Mouse (Mus musculus) kidney, adult 2 months (tissue): ENCODE measurements around the gene Olfr186. TPM values are rescaled to one million over a fixed set of nuclear protein-coding genes. Genes with fewer than 3 reads are reported as not detected.
"Not testable (repeated sequence)": the region's sequence is repeated elsewhere in the genome, so short reads cannot be mapped to it uniquely, and the experiment has no call there.

Experiments
- DNase-seq: peaks from one replicate; pipeline ENCODE4 v3.0.0; 2021
- H3K27ac ChIP-seq: fragments of 200-500 bp; 2 replicates; pipeline ENCODE4 v1.5.1; 2012; ENCODE audit warnings: low read depth, low read length, control low read depth, inconsistent platforms; ENCODE audit not compliant: insufficient read depth
- H3K27me3 ChIP-seq: fragments of 200-500 bp; replicated peaks from 2 replicates; pipeline ENCODE4 v1.6.1; 2012; ENCODE audit warnings: mild to moderate bottlenecking, moderate library complexity, low read length, inconsistent platforms; ENCODE audit not compliant: control insufficient read depth, insufficient read depth
- H3K36me3 ChIP-seq: fragments of 200-500 bp; 2 replicates; pipeline ENCODE4 v1.6.1; 2012; ENCODE audit warnings: mild to moderate bottlenecking, moderate library complexity, low read length, inconsistent platforms; ENCODE audit not compliant: control insufficient read depth, insufficient read depth
- H3K4me1 ChIP-seq: fragments of 200-500 bp; 2 replicates; pipeline ENCODE4 v1.6.1; 2011; ENCODE audit warnings: low read length; ENCODE audit not compliant: control insufficient read depth, insufficient read depth
- H3K4me3 ChIP-seq: fragments of 200-500 bp; 2 replicates; pipeline ENCODE4 v1.5.1; 2011; ENCODE audit warnings: mild to moderate bottlenecking, low read depth, low read length, control low read depth; ENCODE audit not compliant: insufficient read depth
- CTCF ChIP-seq: fragments of 200-500 bp; conservative IDR thresholded peaks from 2 replicates; pipeline ENCODE4 v1.5.1; 2011; ENCODE audit warnings: low read depth, mild to moderate bottlenecking, control low read depth, low read length, moderate library complexity, mixed read lengths; ENCODE audit not compliant: insufficient read depth, insufficient read length
- POLR2A ChIP-seq: fragments of 200-500 bp; IDR thresholded peaks from one replicate; pipeline ENCODE4 v1.6.1; 2011; ENCODE audit warnings: low read depth, low read length, control low read depth
- WGBS: fragments of 180-500 bp; shearing (Covaris S2); methylation state at CpG from one replicate; pipeline ENCODE4 v1.1.7; 2018; 5-methylcytosine and 5-hydroxymethylcytosine counted together
- polyA plus RNA-seq: library from polyadenylated mRNA; depleted of rRNA; stranded (reverse); fragments of >200 nt; gene quantifications from 2 replicates; pipeline ENCODE4 v1.2.3, GENCODE M21; 2012; rRNA removed

The Olfr186 gene
- polyA plus RNA-seq = not detected in 2 replicates

- Histone ChIP-seq H3K27me3 (no peaks in the 10 kb centered on the region), H3K36me3 (no peaks in the 10 kb centered on the region), H3K4me1 (no peaks in the 10 kb centered on the region), H3K4me3 (no peak within 1 kb of the TSS), H3K27ac (no peak within 1 kb of the TSS)
- no peak for TF ChIP-seq CTCF
- no peak for TF ChIP-seq POLR2A
- 90% methylated on average over 4 of the region's 4 CpGs for WGBS
- DNase-seq = no peak
These were observed at the start of gene Olfr186 for GRCm38 (mm10) chr16:59030191-59030590. Olfr186 (minus strand) TSS chr16:59030291.

DNA sequence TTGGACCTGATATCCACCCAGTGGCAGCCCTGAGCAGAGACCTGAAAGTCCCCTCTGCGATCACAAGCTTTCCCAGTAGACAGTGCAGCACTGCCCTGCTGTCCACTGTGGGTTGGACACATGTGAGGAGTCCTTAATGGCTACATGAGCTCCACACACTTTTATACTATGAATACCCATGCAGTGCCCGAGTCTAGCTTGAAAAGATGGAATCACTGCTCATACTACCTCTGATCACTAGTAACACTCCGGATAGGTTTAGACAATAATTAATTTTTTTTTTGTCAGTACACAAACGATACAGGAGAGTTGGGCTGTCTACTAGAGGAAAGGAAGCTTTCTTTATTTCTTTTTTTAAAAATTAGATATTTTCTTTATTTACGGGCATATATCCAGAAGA, 47.8 kb upstream of the Olfr186 start, which contains the start of gene Olfr190:
Gene Olfr190 (minus strand): TSS at position 101 of the 400 bp plus-strand sequence.
- Histone ChIP-seq H3K27me3 (no peaks in the 10 kb centered on the region), H3K27ac (no peak within 1 kb of the TSS), H3K4me1 (no peaks in the 10 kb centered on the region), H3K36me3 (no peaks in the 10 kb centered on the region), H3K4me3 (no peak within 1 kb of the TSS)
- DNase-seq = no peak
- 81% methylated on average over 5 of the region's 5 CpGs for WGBS
- TF ChIP-seq CTCF (no peak), POLR2A (no peak)

DNA sequence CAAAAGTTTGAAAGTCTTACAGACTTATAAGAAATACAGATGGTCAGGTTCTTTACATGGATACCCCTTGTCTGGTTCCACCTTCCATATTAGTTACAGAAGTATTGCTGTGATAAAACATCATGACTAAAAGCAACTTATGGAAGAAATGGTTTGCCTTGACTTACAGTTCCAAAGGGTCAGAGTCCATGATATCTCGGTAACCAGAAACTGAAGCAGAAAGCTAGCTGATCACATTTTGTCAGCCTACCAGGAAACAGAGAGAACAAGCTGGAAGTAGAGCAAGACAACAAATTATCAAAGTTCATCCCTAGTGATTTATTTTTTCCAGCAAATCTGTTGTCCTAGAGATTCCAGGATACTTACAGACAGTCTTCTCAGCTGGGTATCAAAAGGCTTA, 43.4 kb upstream of the Olfr186 start:
- Histone ChIP-seq H3K4me3 (no peak overlapping the region), H3K36me3 (no peaks in the 10 kb centered on the region), H3K27me3 (no peaks in the 10 kb centered on the region), H3K27ac (no peak overlapping the region), H3K4me1 (no peaks in the 10 kb centered on the region)
- no peak for TF ChIP-seq POLR2A
- no peak for DNase-seq
- WGBS = 59% methylated on average over 1 of the region's 1 CpGs

- no peak overlapping the region for H3K4me3 ChIP-seq
- H3K4me1 ChIP-seq = no peaks in the 10 kb centered on the region
- H3K27ac ChIP-seq = no peak overlapping the region
- H3K36me3 ChIP-seq = no peaks in the 10 kb centered on the region
- no peak for DNase-seq
- no peaks in the 10 kb centered on the region for H3K27me3 ChIP-seq
- TF ChIP-seq POLR2A (no peak), CTCF (no peak)
These were observed 41.7 kb upstream of the Olfr186 start for GRCm38 (mm10) chr16:59071755-59072154.

GRCm38 (mm10) chr16:59062411-59062810, 32.3 kb upstream of the Olfr186 start:
- H3K27me3 ChIP-seq, H3K36me3 ChIP-seq, DNase-seq, H3K4me3 ChIP-seq, H3K27ac ChIP-seq, H3K4me1 ChIP-seq: not testable (repeated sequence)
- 59% methylated on average over 3 of the region's 3 CpGs for WGBS

DNA sequence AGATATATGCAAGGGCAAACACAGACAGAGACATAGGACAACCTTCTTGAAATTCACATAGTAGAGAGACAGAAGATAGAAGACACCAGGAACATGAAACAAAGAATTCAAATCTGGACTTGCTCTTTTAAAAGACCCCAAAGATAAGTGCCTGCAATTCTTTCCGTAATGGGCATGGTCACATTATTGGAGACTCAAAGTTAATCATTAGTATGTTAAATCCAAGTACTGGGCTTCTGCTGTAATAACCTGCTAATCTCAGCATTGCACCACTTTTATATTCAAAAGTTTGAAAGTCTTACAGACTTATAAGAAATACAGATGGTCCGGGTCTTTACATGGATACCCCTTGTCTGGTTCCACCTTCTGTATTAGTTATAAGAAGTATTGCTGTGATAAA, 19.2 kb upstream of the Olfr186 start:
- H3K4me3 ChIP-seq, H3K36me3 ChIP-seq, H3K27me3 ChIP-seq, H3K4me1 ChIP-seq, H3K27ac ChIP-seq, DNase-seq: not testable (repeated sequence)
- WGBS = 70% methylated on average over 2 of the region's 2 CpGs

- WGBS = 88% methylated on average over 1 of the region's 1 CpGs
- Histone ChIP-seq H3K27ac (no peak overlapping the region), H3K27me3 (no peaks in the 10 kb centered on the region), H3K36me3 (no peaks in the 10 kb centered on the region), H3K4me1 (no peaks in the 10 kb centered on the region), H3K4me3 (no peak overlapping the region)
- TF ChIP-seq POLR2A (no peak), CTCF (no peak)
- DNase-seq = no peak
These were observed 18.8 kb upstream of the Olfr186 start for GRCm38 (mm10) chr16:59048860-59049259.

DNA sequence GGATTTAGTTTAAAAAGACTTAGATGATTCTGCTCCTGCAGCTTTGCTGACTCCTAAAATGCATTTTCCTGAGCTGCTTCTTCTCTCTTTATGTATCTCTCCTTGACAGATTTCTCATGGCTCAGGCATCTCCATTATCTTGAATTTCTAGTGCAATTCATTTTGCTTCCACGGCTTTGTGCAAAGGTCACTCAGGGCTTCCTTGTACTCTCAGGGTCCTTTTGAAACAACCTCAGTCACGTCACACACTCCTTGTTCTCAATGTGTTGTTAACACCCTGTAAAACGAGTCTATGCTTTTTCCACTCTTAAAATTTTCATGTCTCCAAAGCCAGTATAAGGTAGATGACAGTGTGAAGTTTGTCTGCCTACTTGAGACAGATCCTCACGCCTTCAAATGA, 17.5 kb upstream of the Olfr186 start:
- Histone ChIP-seq H3K36me3 (no peaks in the 10 kb centered on the region), H3K27ac (no peak overlapping the region), H3K4me1 (no peaks in the 10 kb centered on the region), H3K27me3 (no peaks in the 10 kb centered on the region), H3K4me3 (no peak overlapping the region)
- 61% methylated on average over 4 of the region's 4 CpGs for WGBS
- TF ChIP-seq CTCF (no peak), POLR2A (no peak)
- DNase-seq = no peak
